Mouse (Mus musculus): Measurements from ENCODE around the gene Ctcfl. TPM values are rescaled to one million over a fixed set of nuclear protein-coding genes. Genes with fewer than 3 reads are reported as not detected.
"Not testable (repeated sequence)": the region's sequence is repeated elsewhere in the genome, so short reads cannot be mapped to it uniquely, and the experiment has no call there.

Gene Ctcfl
- polyA plus RNA-seq, 1 experiment from 2014 or later, result not detected

- Histone ChIP-seq H3K4me1 (ENCODE audit: insufficient read depth, low read depth, low read length) (no peaks in the 10 kb centered on the region), H3K27ac (ENCODE audit: low read length) (no peak overlapping the region), H3K9ac (replicated peaks; ENCODE audit: low read depth) (no peak overlapping the region), H3K4me2 (replicated peaks; ENCODE audit: low read depth, low read length) (no peak overlapping the region), H3K4me3 (ENCODE audit: low read depth, low read length) (no peak overlapping the region), H3K27me3 (replicated peaks; ENCODE audit: insufficient read depth, low read length) (no peaks in the 10 kb centered on the region), H3K9me3 (ENCODE audit: low read length) (no peaks in the 10 kb centered on the region), H3K36me3 (ENCODE audit: insufficient read depth, low read length) (no peaks in the 10 kb centered on the region)
- WGBS, result 80% methylated on average over 9 of the region's 9 CpGs
- ATAC-seq (no peak), DNase-seq (ENCODE audit: low spot score) (no peak)
- no peak for TF ChIP-seq EP300 (IDR thresholded peaks at IDR 0.05)
- TF ChIP-seq CTCF (IDR thresholded peaks at IDR 0.05), result no peak
Measured at GRCm38 (mm10) chr2:173110571-173110970, 8.8 kb downstream of the Ctcfl start.

DNA sequence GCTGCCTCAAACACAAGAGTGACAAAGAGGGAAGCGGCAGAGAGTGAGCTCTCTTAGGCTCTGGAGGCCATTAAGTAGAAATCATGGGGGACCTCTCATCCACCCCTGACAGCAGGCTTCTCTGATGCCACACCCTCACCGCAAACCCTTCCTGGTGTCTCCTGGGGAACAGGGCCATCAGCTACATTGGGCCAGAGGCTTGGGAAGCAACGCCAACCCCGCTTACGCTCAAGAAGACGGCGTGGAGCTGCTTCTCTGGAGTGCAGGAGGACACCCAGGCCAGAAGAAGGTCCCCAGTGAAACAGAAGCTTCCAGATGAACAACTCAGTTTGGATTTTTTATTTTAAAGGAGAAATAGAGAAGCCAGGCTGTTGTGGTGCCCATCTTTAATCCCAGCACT lies 9.8 kb downstream of the Ctcfl start:
- WGBS, result 89% methylated on average over 7 of the region's 7 CpGs
- TF ChIP-seq CTCF (IDR thresholded peaks at IDR 0.05), result no peak
- TF ChIP-seq EP300 (IDR thresholded peaks at IDR 0.05), result no peak

GRCm38 (mm10) chr2:173108509-173109190 lies 10.7 kb downstream of the Ctcfl start:
- WGBS, result 53% methylated on average over 6 of the region's 6 CpGs
- Histone ChIP-seq H3K4me2 (replicated peaks; ENCODE audit: low read depth, low read length) (no peak overlapping the region), H3K27ac (ENCODE audit: low read length) (no peak overlapping the region), H3K9ac (replicated peaks; ENCODE audit: low read depth) (no peak overlapping the region), H3K4me1 (ENCODE audit: insufficient read depth, low read depth, low read length) (no peaks in the 10 kb centered on the region), H3K27me3 (replicated peaks; ENCODE audit: insufficient read depth, low read length) (no peaks in the 10 kb centered on the region), H3K9me3 (ENCODE audit: low read length) (no peaks in the 10 kb centered on the region), H3K4me3 (ENCODE audit: low read depth, low read length) (no peak overlapping the region), H3K36me3 (ENCODE audit: insufficient read depth, low read length) (no peaks in the 10 kb centered on the region)
- no peak for DNase-seq (ENCODE audit: low spot score)
- no peak; the same call in 1 of the 2 replicates for ATAC-seq
- TF ChIP-seq CTCF (IDR thresholded peaks at IDR 0.05) (no peak), EP300 (IDR thresholded peaks at IDR 0.05) (no peak)

More for the DNA sequence above, 9.8 kb downstream of the Ctcfl start:
- Histone ChIP-seq H3K4me1 (ENCODE audit: insufficient read depth, low read depth, low read length) (no peaks in the 10 kb centered on the region), H3K9ac (replicated peaks; ENCODE audit: low read depth) (no peak overlapping the region), H3K4me3 (ENCODE audit: low read depth, low read length) (no peak overlapping the region), H3K27me3 (replicated peaks; ENCODE audit: insufficient read depth, low read length) (no peaks in the 10 kb centered on the region), H3K36me3 (ENCODE audit: insufficient read depth, low read length) (no peaks in the 10 kb centered on the region), H3K4me2 (replicated peaks; ENCODE audit: low read depth, low read length) (no peak overlapping the region), H3K9me3 (ENCODE audit: low read length) (no peaks in the 10 kb centered on the region), H3K27ac (ENCODE audit: low read length) (no peak overlapping the region)
- DNase-seq (ENCODE audit: low spot score) (no peak), ATAC-seq (no peak)

- H3K9me3 ChIP-seq (ENCODE audit: low read length), result no peaks in the 10 kb centered on the region
- no peaks in the 10 kb centered on the region for H3K4me1 ChIP-seq (ENCODE audit: insufficient read depth, low read depth, low read length)
- WGBS, result 15% methylated on average over 14 of the region's 14 CpGs
- TF ChIP-seq CTCF (IDR thresholded peaks at IDR 0.05) (peak; percentile 83), EP300 (IDR thresholded peaks at IDR 0.05) (no peak)
- no peak overlapping the region for H3K4me2 ChIP-seq (replicated peaks; ENCODE audit: low read depth, low read length)
- no peak overlapping the region for H3K4me3 ChIP-seq (ENCODE audit: low read depth, low read length)
- peak; percentile 38; the same call in 1 of the 2 replicates for ATAC-seq
- no peak overlapping the region for H3K27ac ChIP-seq (ENCODE audit: low read length)
- H3K36me3 ChIP-seq (ENCODE audit: insufficient read depth, low read length), result no peaks in the 10 kb centered on the region
- DNase-seq (ENCODE audit: low spot score), result peak; percentile 60
- H3K27me3 ChIP-seq (replicated peaks; ENCODE audit: insufficient read depth, low read length), result no peaks in the 10 kb centered on the region
- H3K9ac ChIP-seq (replicated peaks; ENCODE audit: low read depth), result no peak overlapping the region
Measured at GRCm38 (mm10) chr2:173106889-173107785, 12.2 kb downstream of the Ctcfl start.

GRCm38 (mm10) chr2:173106409-173106808 lies 12.9 kb downstream of the Ctcfl start:
- Histone ChIP-seq H3K4me1 (ENCODE audit: insufficient read depth, low read depth, low read length) (no peaks in the 10 kb centered on the region), H3K4me3 (ENCODE audit: low read depth, low read length) (no peak overlapping the region), H3K4me2 (replicated peaks; ENCODE audit: low read depth, low read length) (no peak overlapping the region), H3K27ac (ENCODE audit: low read length) (no peak overlapping the region), H3K9ac (replicated peaks; ENCODE audit: low read depth) (no peak overlapping the region), H3K36me3 (ENCODE audit: insufficient read depth, low read length) (no peaks in the 10 kb centered on the region), H3K27me3 (replicated peaks; ENCODE audit: insufficient read depth, low read length) (no peaks in the 10 kb centered on the region), H3K9me3 (ENCODE audit: low read length) (no peaks in the 10 kb centered on the region)
- DNase-seq (ENCODE audit: low spot score) (no peak), ATAC-seq (no peak)
- 81% methylated on average over 9 of the region's 9 CpGs for WGBS
- TF ChIP-seq EP300 (IDR thresholded peaks at IDR 0.05) (no peak), CTCF (IDR thresholded peaks at IDR 0.05) (no peak)

- peak; percentile 24 for DNase-seq (ENCODE audit: low spot score)
- 90% methylated on average over 10 of the region's 10 CpGs for WGBS
Measured at GRCm38 (mm10) chr2:173097337-173097736, 22.0 kb downstream of the Ctcfl start.

More at GRCm38 (mm10) chr2:173097337-173097736, 22.0 kb downstream of the Ctcfl start:
- H3K9ac ChIP-seq (replicated peaks; ENCODE audit: low read depth); H3K9me3 ChIP-seq (ENCODE audit: low read length); ATAC-seq; H3K4me3 ChIP-seq (ENCODE audit: low read depth, low read length); H3K27me3 ChIP-seq (replicated peaks; ENCODE audit: insufficient read depth, low read length); H3K4me2 ChIP-seq (replicated peaks; ENCODE audit: low read depth, low read length); H3K4me1 ChIP-seq (ENCODE audit: insufficient read depth, low read depth, low read length); H3K27ac ChIP-seq (ENCODE audit: low read length); H3K36me3 ChIP-seq (ENCODE audit: insufficient read depth, low read length): not testable (repeated sequence)
- peak; percentile 96 for TF ChIP-seq CTCF (IDR thresholded peaks at IDR 0.05)
